7 mouse cellular contexts compared by ENCODE assay signal in genomic region chr6:89679291-89679835, GRCm38 (mm10). TPM values are rescaled to one million over a fixed set of nuclear protein-coding genes. Genes with fewer than 3 reads are reported as not detected.
DNase-seq lines count a peak whose midpoint lies in the region; ATAC-seq and TF ChIP-seq lines count a peak whose summit lies in the region.

No protein-coding gene starts in this region.

- intact Hi-C loops in gastrocnemius, adult 2 months (cut with DNase I), result loop anchor here (10.0 kb wide), 2 partner anchors 645 to 745 kb away; partner anchors contain the start of genes Cfap100 and Chst13
- intact Hi-C loops in left cerebral cortex, adult 2 months (cut with DNase I), result loop anchor here (1.0 to 10.0 kb wide), 3 partner anchors 745 to 896 kb away; partner anchors contain the start of gene Cfap100

- no peak overlapping the region for H3K27ac ChIP-seq in gastrocnemius, adult 2 months
- no peak overlapping the region for H3K27ac ChIP-seq in left cerebral cortex, adult 2 months

- TF ChIP-seq CTCF in gastrocnemius, adult 2 months (IDR thresholded peaks at IDR 0.05), result peak; percentile 98
- TF ChIP-seq CTCF in left cerebral cortex, adult 2 months (IDR thresholded peaks at IDR 0.05), result peak; percentile 97

- peak; percentile 79 to 83 for DNase-seq in cerebellum, postnatal 25 days
- DNase-seq in gastrocnemius, adult 2 months, result peak; percentile 63
- peak; percentile 64 to 76 for DNase-seq in left cerebral cortex, adult 2 months (ENCODE audit: extremely low spot score in 1 of 2, low spot score in 2 of 2)
- peak; percentile 90 for DNase-seq in mesoderm, embryonic 11.5 days (ENCODE audit: low read depth, low spot score)
- DNase-seq in right cerebral cortex, postnatal 25 days, result peak; percentile 61

- peak; percentile 68 for ATAC-seq in activated CD4-positive, CD25-positive, alpha-beta regulatory T cell, adult 4 months
- ATAC-seq in inflammation-experienced regulatory T-cells, adult 6 months, result peak; percentile 54

- no peak overlapping the region for H3K4me3 ChIP-seq in gastrocnemius, adult 2 months
- no peak overlapping the region for H3K4me3 ChIP-seq in left cerebral cortex, adult 2 months

RNA-seq across cellular contexts. Expression of gene Vmn1r40, which starts 28.0 kb away (rescaled TPM):
- polyA plus RNA-seq in activated CD4-positive, CD25-positive, alpha-beta regulatory T cell, adult 4 months (2017; shearing (Covaris generic)), result not detected
- not detected for total RNA-seq in gastrocnemius, adult 2 months (2021)
- polyA plus RNA-seq in inflammation-experienced regulatory T-cells, adult 6 months (2017; shearing (Covaris generic)), result not detected
- total RNA-seq in left cerebral cortex, adult 2 months (2021), result not detected

RNA-seq across cellular contexts. Expression of gene Txnrd3, which starts 35.6 kb away (rescaled TPM):
- polyA plus RNA-seq in activated CD4-positive, CD25-positive, alpha-beta regulatory T cell, adult 4 months (2017; shearing (Covaris generic)), result under 1 TPM; 0.17 to 0.97 TPM
- total RNA-seq in gastrocnemius, adult 2 months (2021), result 1 to 10 TPM; 3.4 to 4.4 TPM
- under 1 TPM in 2 of 3 experiments, not detected in 1; 0.48 to 0.74 TPM for polyA plus RNA-seq in inflammation-experienced regulatory T-cells, adult 6 months (2017; shearing (Covaris generic))
- 1 to 10 TPM; 3.6 to 4.4 TPM for total RNA-seq in left cerebral cortex, adult 2 months (2021)
